Mouse (Mus musculus): ENCODE measurements at regions not wholly inside any gene's neighbourhood (a gene's known extent, or its start where the extent isn't known, plus 50 kb on each side); places are given as distances from the start of the nearest gene placed in this dataset.
"Not testable (repeated sequence)": the region's sequence is repeated elsewhere in the genome, so short reads cannot be mapped to it uniquely, and the experiment has no call there.

- H3K4me1 ChIP-seq (replicated peaks; ENCODE audit: control insufficient read depth, insufficient read depth, low read length): no peaks in the 10 kb centered on the region
- no peak overlapping the region for H3K4me3 ChIP-seq (ENCODE audit: low read depth, low read length)
- no peaks in the 10 kb centered on the region for H3K36me3 ChIP-seq (ENCODE audit: control insufficient read depth, insufficient read depth, low read length)
- 33% methylated on average over 8 of the region's 8 CpGs for WGBS
- H3K27ac ChIP-seq (ENCODE audit: low read depth): no peak overlapping the region
- H3K9me3 ChIP-seq (ENCODE audit: control insufficient read depth, low read length): no peaks in the 10 kb centered on the region
- H3K27me3 ChIP-seq (replicated peaks; ENCODE audit: control insufficient read depth, insufficient read depth, low read length): no peaks in the 10 kb centered on the region
- no peak for ATAC-seq (replicated peaks; ENCODE audit: low FRiP score, low TSS enrichment, low read depth)
- H3K9ac ChIP-seq (ENCODE audit: low read length): no peak overlapping the region
- no peak overlapping the region for H3K4me2 ChIP-seq (ENCODE audit: low read length)
- DNase-seq (ENCODE audit: low spot score): no peak
Measured at GRCm38 (mm10) chr2:171985813-171986572, 57.3 kb downstream of the Cbln4 start.

- H3K4me3 ChIP-seq (ENCODE audit: low read depth, low read length): no peak overlapping the region
- no peaks in the 10 kb centered on the region for H3K4me1 ChIP-seq (replicated peaks; ENCODE audit: control insufficient read depth, insufficient read depth, low read length)
- H3K27ac ChIP-seq (ENCODE audit: low read depth): no peak overlapping the region
- no peak overlapping the region for H3K4me2 ChIP-seq (ENCODE audit: low read length)
- H3K36me3 ChIP-seq (ENCODE audit: control insufficient read depth, insufficient read depth, low read length): no peaks in the 10 kb centered on the region
- H3K9ac ChIP-seq (ENCODE audit: low read length): no peak overlapping the region
- WGBS: 62% methylated on average over 13 of the region's 13 CpGs
- ATAC-seq (replicated peaks; ENCODE audit: low FRiP score, low TSS enrichment, low read depth): no peak
- no peak for DNase-seq (ENCODE audit: low spot score)
- H3K9me3 ChIP-seq (ENCODE audit: control insufficient read depth, low read length): no peaks in the 10 kb centered on the region
- no peaks in the 10 kb centered on the region for H3K27me3 ChIP-seq (replicated peaks; ENCODE audit: control insufficient read depth, insufficient read depth, low read length)
Measured at GRCm38 (mm10) chr2:171969311-171969905, 73.9 kb downstream of the Cbln4 start.

- no peak overlapping the region for H3K27ac ChIP-seq (ENCODE audit: low read depth)
- WGBS: 74% methylated on average over 7 of the region's 7 CpGs
- no peaks in the 10 kb centered on the region for H3K36me3 ChIP-seq (ENCODE audit: control insufficient read depth, insufficient read depth, low read length)
- H3K4me2 ChIP-seq (ENCODE audit: low read length): no peak overlapping the region
- DNase-seq (ENCODE audit: low spot score): no peak
- H3K4me1 ChIP-seq (replicated peaks; ENCODE audit: control insufficient read depth, insufficient read depth, low read length): no peaks in the 10 kb centered on the region
- no peak for ATAC-seq (replicated peaks; ENCODE audit: low FRiP score, low TSS enrichment, low read depth)
- H3K9me3 ChIP-seq (ENCODE audit: control insufficient read depth, low read length): no peaks in the 10 kb centered on the region
- no peak overlapping the region for H3K9ac ChIP-seq (ENCODE audit: low read length)
- no peak overlapping the region for H3K4me3 ChIP-seq (ENCODE audit: low read depth, low read length)
- H3K27me3 ChIP-seq (replicated peaks; ENCODE audit: control insufficient read depth, insufficient read depth, low read length): no peaks in the 10 kb centered on the region
Measured at GRCm38 (mm10) chr2:171946569-171947250, 96.6 kb downstream of the Cbln4 start.

- Histone ChIP-seq H3K27me3 (replicated peaks; ENCODE audit: control insufficient read depth, insufficient read depth, low read length) (no peaks in the 10 kb centered on the region), H3K36me3 (ENCODE audit: control insufficient read depth, insufficient read depth, low read length) (no peaks in the 10 kb centered on the region), H3K4me3 (ENCODE audit: low read depth, low read length) (no peak overlapping the region), H3K4me1 (replicated peaks; ENCODE audit: control insufficient read depth, insufficient read depth, low read length) (no peaks in the 10 kb centered on the region), H3K27ac (ENCODE audit: low read depth) (no peak overlapping the region), H3K9me3 (ENCODE audit: control insufficient read depth, low read length) (no peaks in the 10 kb centered on the region), H3K4me2 (ENCODE audit: low read length) (no peak overlapping the region), H3K9ac (ENCODE audit: low read length) (no peak overlapping the region)
- DNase-seq (ENCODE audit: low spot score) (no peak), ATAC-seq (replicated peaks; ENCODE audit: low FRiP score, low TSS enrichment, low read depth) (no peak)
- 84% methylated on average over 9 of the region's 9 CpGs for WGBS
Measured at GRCm38 (mm10) chr2:171942671-171943070, 100.6 kb downstream of the Cbln4 start.

- no peaks in the 10 kb centered on the region for H3K27me3 ChIP-seq (replicated peaks; ENCODE audit: control insufficient read depth, insufficient read depth, low read length)
- H3K4me2 ChIP-seq (ENCODE audit: low read length): no peak overlapping the region
- no peak for DNase-seq (ENCODE audit: low spot score)
- H3K36me3 ChIP-seq (ENCODE audit: control insufficient read depth, insufficient read depth, low read length): no peaks in the 10 kb centered on the region
- no peak overlapping the region for H3K9ac ChIP-seq (ENCODE audit: low read length)
- H3K9me3 ChIP-seq (ENCODE audit: control insufficient read depth, low read length): no peaks in the 10 kb centered on the region
- no peaks in the 10 kb centered on the region for H3K4me1 ChIP-seq (replicated peaks; ENCODE audit: control insufficient read depth, insufficient read depth, low read length)
- WGBS: 54% methylated on average over 13 of the region's 13 CpGs
- H3K4me3 ChIP-seq (ENCODE audit: low read depth, low read length): no peak overlapping the region
- ATAC-seq (replicated peaks; ENCODE audit: low FRiP score, low TSS enrichment, low read depth): no peak
- H3K27ac ChIP-seq (ENCODE audit: low read depth): no peak overlapping the region
Measured at GRCm38 (mm10) chr2:171935646-171936325, 107.5 kb downstream of the Cbln4 start.

GRCm38 (mm10) chr2:171920960-171921359, 122.3 kb downstream of the Cbln4 start:
- H3K27ac ChIP-seq (ENCODE audit: low read depth): no peak overlapping the region
- DNase-seq (ENCODE audit: low spot score) (no peak), ATAC-seq (replicated peaks; ENCODE audit: low FRiP score, low TSS enrichment, low read depth) (no peak)
- no peak overlapping the region for H3K9ac ChIP-seq (ENCODE audit: low read length)
- WGBS: 84% methylated on average over 5 of the region's 5 CpGs
- H3K36me3 ChIP-seq (ENCODE audit: control insufficient read depth, insufficient read depth, low read length): no peaks in the 10 kb centered on the region
- H3K4me3 ChIP-seq (ENCODE audit: low read depth, low read length): no peak overlapping the region
- H3K9me3 ChIP-seq (ENCODE audit: control insufficient read depth, low read length): peaks cover 6% of the 10 kb centered on the region
- no peaks in the 10 kb centered on the region for H3K4me1 ChIP-seq (replicated peaks; ENCODE audit: control insufficient read depth, insufficient read depth, low read length)
- H3K27me3 ChIP-seq (replicated peaks; ENCODE audit: control insufficient read depth, insufficient read depth, low read length): no peaks in the 10 kb centered on the region
- H3K4me2 ChIP-seq (ENCODE audit: low read length): no peak overlapping the region

- Histone ChIP-seq H3K27ac (ENCODE audit: low read depth) (no peak overlapping the region), H3K9ac (ENCODE audit: low read length) (no peak overlapping the region), H3K9me3 (ENCODE audit: control insufficient read depth, low read length) (no peaks in the 10 kb centered on the region), H3K27me3 (replicated peaks; ENCODE audit: control insufficient read depth, insufficient read depth, low read length) (no peaks in the 10 kb centered on the region), H3K4me3 (ENCODE audit: low read depth, low read length) (no peak overlapping the region), H3K4me2 (ENCODE audit: low read length) (no peak overlapping the region), H3K36me3 (ENCODE audit: control insufficient read depth, insufficient read depth, low read length) (no peaks in the 10 kb centered on the region), H3K4me1 (replicated peaks; ENCODE audit: control insufficient read depth, insufficient read depth, low read length) (no peaks in the 10 kb centered on the region)
- WGBS: 84% methylated on average over 3 of the region's 3 CpGs
- DNase-seq (ENCODE audit: low spot score): no peak
- no peak for ATAC-seq (replicated peaks; ENCODE audit: low FRiP score, low TSS enrichment, low read depth)
Measured at GRCm38 (mm10) chr2:171887306-171887705, 156.0 kb downstream of the Cbln4 start.

- DNase-seq (ENCODE audit: low spot score); H3K36me3 ChIP-seq (ENCODE audit: control insufficient read depth, insufficient read depth, low read length); ATAC-seq (replicated peaks; ENCODE audit: low FRiP score, low TSS enrichment, low read depth); H3K4me2 ChIP-seq (ENCODE audit: low read length); H3K9ac ChIP-seq (ENCODE audit: low read length); H3K4me1 ChIP-seq (replicated peaks; ENCODE audit: control insufficient read depth, insufficient read depth, low read length); H3K9me3 ChIP-seq (ENCODE audit: control insufficient read depth, low read length); H3K27me3 ChIP-seq (replicated peaks; ENCODE audit: control insufficient read depth, insufficient read depth, low read length); H3K4me3 ChIP-seq (ENCODE audit: low read depth, low read length); H3K27ac ChIP-seq (ENCODE audit: low read depth): not testable (repeated sequence)
- WGBS: 87% methylated on average over 8 of the region's 8 CpGs
Measured at GRCm38 (mm10) chr2:171879238-171879960, 163.9 kb downstream of the Cbln4 start.

Measured in intestine, embryonic 14.5 days (tissue).